Mouse (Mus musculus) stomach, embryonic 14.5 days (tissue): ENCODE measurements around the gene Pla2g4b. TPM values are rescaled to one million over a fixed set of nuclear protein-coding genes. Genes with fewer than 3 reads are reported as not detected.

Experiments
- microRNA-seq: library from miRNA; unstranded; fragments of <30 nt; microRNA quantifications from one replicate; pipeline ENCODE4, GENCODE M21; 2016
- polyA plus RNA-seq: library from polyadenylated mRNA; unstranded; fragments of >200 nt; fragmentation: Nextera tagmentation; extraction: Ambion mirVana; gene quantifications from 2 replicates; pipeline ENCODE4 v1.2.1, GENCODE M21; 2014

Gene Pla2g4b
- polyA plus RNA-seq, 1 experiment from 2014 or later, result 1.6 TPM

Small RNA genes within 50 kb of the gene (microRNA-seq; reads per million reads assigned to microRNA genes)
- gene Mir7665, result not detected

Other genes starting within 250 kb of the Pla2g4b start
- gene Rpap1, start 245.9 kb upstream of the Pla2g4b start, polyA plus RNA-seq, result 26.6 and 28.2 TPM in 2 replicates
- gene Tyro3, start 235.7 kb upstream of the Pla2g4b start, polyA plus RNA-seq, result 27.2 TPM in 2 replicates
- 54.0 and 54.7 TPM in 2 replicates for gene Mga, start 136.2 kb upstream of the Pla2g4b start, polyA plus RNA-seq
- gene Mapkbp1, start 60.7 kb upstream of the Pla2g4b start, polyA plus RNA-seq, result 4.4 and 4.8 TPM in 2 replicates
- gene Jmjd7, start 5.9 kb upstream of the Pla2g4b start, polyA plus RNA-seq, result 20.6 and 22.0 TPM in 2 replicates
- 2.1 and 3.1 TPM in 2 replicates for gene Gm28042, start 5.9 kb upstream of the Pla2g4b start, polyA plus RNA-seq
- 32.8 and 34.0 TPM in 2 replicates for gene Ehd4, start 121.2 kb downstream of the Pla2g4b start, polyA plus RNA-seq
- 0.27 and 0.43 TPM in 2 replicates for gene Pla2g4e, start 211.9 kb downstream of the Pla2g4b start, polyA plus RNA-seq